Mouse (Mus musculus): Measurements from ENCODE around the gene Slc19a1. TPM values are rescaled to one million over a fixed set of nuclear protein-coding genes. Genes with fewer than 3 reads are reported as not detected.

The Slc19a1 gene
- polyA plus RNA-seq, 1 experiment from 2014 or later: 13.9 TPM

DNA sequence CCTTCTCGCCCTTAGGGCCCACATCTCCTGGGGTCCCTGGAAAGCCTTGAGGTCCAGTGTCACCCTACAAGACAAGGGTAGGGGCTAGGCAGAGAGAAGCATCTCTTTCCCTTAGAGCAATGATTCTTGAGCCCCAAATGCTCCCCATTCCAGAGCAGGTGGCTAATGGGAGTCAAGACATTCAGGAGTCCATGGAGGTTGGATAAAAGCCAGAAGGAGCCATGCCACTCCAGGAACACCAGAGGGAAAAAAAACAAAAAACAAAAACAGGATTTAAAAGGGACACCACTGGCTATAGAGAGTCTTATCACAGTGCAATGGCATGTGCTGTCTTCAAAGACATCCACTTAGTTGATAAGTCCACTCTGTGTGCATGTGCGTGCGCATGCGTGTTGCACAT lies 46.4 kb downstream of the Slc19a1 start:
- Histone ChIP-seq H3K36me3 (ENCODE audit: control insufficient read depth, insufficient read depth, low read length) (peaks cover 4% of the 10 kb centered on the region), H3K27ac (replicated peaks) (no peak overlapping the region), H3K9ac (ENCODE audit: low read length) (no peak overlapping the region), H3K27me3 (ENCODE audit: control insufficient read depth, insufficient read depth, low read length) (no peaks in the 10 kb centered on the region), H3K9me3 (ENCODE audit: control insufficient read depth, low read length) (no peaks in the 10 kb centered on the region), H3K4me1 (replicated peaks; ENCODE audit: control insufficient read depth, insufficient read depth) (no peaks in the 10 kb centered on the region), H3K4me2 (replicated peaks; ENCODE audit: low read depth) (no peak overlapping the region), H3K4me3 (ENCODE audit: low read depth, low read length) (no peak overlapping the region)
- no peak for ATAC-seq (ENCODE audit: low FRiP score, low TSS enrichment)
- WGBS: 94% methylated on average over 4 of the region's 4 CpGs
- TF ChIP-seq CTCF (IDR thresholded peaks at IDR 0.05; ENCODE audit: low read depth) (no peak), EP300 (optimal IDR thresholded peaks at IDR 0.05) (no peak)
- DNase-seq (ENCODE audit: low spot score): no peak

DNA sequence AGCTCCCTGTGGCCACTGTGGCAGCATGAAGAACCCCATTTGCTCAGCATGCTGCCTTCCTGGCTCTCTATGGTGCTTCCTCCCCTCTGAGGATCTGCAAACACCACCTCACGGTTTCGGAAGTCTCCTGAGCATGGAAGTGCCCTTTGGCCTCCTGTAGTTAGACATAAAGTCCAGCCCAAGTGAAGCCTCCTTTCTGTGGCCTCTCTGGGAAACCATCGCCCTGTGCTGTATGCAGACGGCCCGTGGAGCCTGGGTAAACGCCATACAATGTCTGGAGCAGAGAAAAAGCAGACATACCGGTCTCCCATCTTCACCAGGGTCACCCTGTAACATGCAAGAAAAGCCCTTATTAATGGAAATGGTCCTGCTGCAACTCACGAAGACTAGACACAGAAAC lies 46.9 kb downstream of the Slc19a1 start:
- Histone ChIP-seq H3K4me3 (ENCODE audit: low read depth, low read length) (no peak overlapping the region), H3K27me3 (ENCODE audit: control insufficient read depth, insufficient read depth, low read length) (no peaks in the 10 kb centered on the region), H3K27ac (replicated peaks) (no peak overlapping the region), H3K4me2 (replicated peaks; ENCODE audit: low read depth) (no peak overlapping the region), H3K9ac (ENCODE audit: low read length) (no peak overlapping the region), H3K4me1 (replicated peaks; ENCODE audit: control insufficient read depth, insufficient read depth) (no peaks in the 10 kb centered on the region), H3K36me3 (ENCODE audit: control insufficient read depth, insufficient read depth, low read length) (peaks cover 4% of the 10 kb centered on the region; the same call in 1 of the 2 replicates), H3K9me3 (ENCODE audit: control insufficient read depth, low read length) (no peaks in the 10 kb centered on the region)
- 61% methylated on average over 8 of the region's 8 CpGs for WGBS
- ATAC-seq (ENCODE audit: low FRiP score, low TSS enrichment): no peak
- no peak for DNase-seq (ENCODE audit: low spot score)
- TF ChIP-seq CTCF (IDR thresholded peaks at IDR 0.05; ENCODE audit: low read depth) (no peak), EP300 (optimal IDR thresholded peaks at IDR 0.05) (no peak)

DNA sequence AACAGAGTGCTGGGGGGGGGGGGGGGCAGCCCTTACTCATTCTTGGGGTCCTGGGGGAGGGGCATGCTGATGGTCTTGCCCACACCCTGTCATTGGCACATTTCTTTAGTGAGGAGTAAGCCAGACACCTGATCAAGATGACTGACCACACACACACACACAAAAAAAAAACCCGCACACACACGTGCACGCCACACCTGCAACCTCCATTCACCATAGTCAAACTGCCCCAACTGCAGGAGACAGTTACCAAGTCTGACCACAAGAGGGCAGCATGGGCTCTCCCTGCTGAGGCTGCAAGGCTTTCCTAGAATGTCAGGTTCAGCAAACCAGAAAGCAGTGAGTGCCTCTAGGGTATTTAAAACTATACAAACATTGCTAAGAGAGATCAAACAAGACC lies 50.4 kb downstream of the Slc19a1 start:
- no peaks in the 10 kb centered on the region for H3K9me3 ChIP-seq (ENCODE audit: control insufficient read depth, low read length)
- DNase-seq (ENCODE audit: low spot score) (peak; percentile 86), ATAC-seq (ENCODE audit: low FRiP score, low TSS enrichment) (0 out of 2 replicates have a peak, but pooled peaks have one; percentile 22)
- peaks cover 4% of the 10 kb centered on the region; the same call in 1 of the 2 replicates for H3K36me3 ChIP-seq (ENCODE audit: control insufficient read depth, insufficient read depth, low read length)
- no peaks in the 10 kb centered on the region for H3K27me3 ChIP-seq (ENCODE audit: control insufficient read depth, insufficient read depth, low read length)
- H3K4me2 ChIP-seq (replicated peaks; ENCODE audit: low read depth): no peak overlapping the region
- H3K27ac ChIP-seq (replicated peaks): no peak overlapping the region
- no peak overlapping the region for H3K9ac ChIP-seq (ENCODE audit: low read length)
- WGBS: 6% methylated on average over 3 of the region's 3 CpGs
- no peak overlapping the region for H3K4me3 ChIP-seq (ENCODE audit: low read depth, low read length)
- no peak for TF ChIP-seq EP300 (optimal IDR thresholded peaks at IDR 0.05)
- TF ChIP-seq CTCF (IDR thresholded peaks at IDR 0.05; ENCODE audit: low read depth): peak; percentile 99
- no peaks in the 10 kb centered on the region for H3K4me1 ChIP-seq (replicated peaks; ENCODE audit: control insufficient read depth, insufficient read depth)

DNA sequence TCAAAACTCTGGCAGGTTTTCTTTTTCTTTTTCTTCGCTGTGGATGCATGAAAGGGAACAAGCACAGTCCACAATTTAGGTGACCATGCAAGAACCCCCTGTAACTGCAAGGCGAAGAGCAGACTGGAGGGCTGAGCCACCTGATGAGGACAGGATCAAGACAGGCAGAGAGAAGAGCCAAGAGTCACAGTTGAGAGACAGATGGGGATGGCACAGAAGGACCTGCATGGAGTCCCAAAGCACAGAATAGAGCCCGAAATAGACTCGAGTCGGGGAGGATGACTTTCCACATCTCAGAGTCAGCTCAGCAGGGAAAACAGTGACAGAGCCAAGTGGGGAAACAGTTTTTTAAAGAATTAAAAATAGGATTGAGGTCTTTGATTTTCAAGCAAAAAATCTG lies 50.9 kb downstream of the Slc19a1 start:
- ATAC-seq (ENCODE audit: low FRiP score, low TSS enrichment) (no peak), DNase-seq (ENCODE audit: low spot score) (no peak)
- no peaks in the 10 kb centered on the region for H3K27me3 ChIP-seq (ENCODE audit: control insufficient read depth, insufficient read depth, low read length)
- WGBS: 46% methylated on average over 5 of the region's 5 CpGs
- peaks cover 3% of the 10 kb centered on the region for H3K36me3 ChIP-seq (ENCODE audit: control insufficient read depth, insufficient read depth, low read length)
- no peak overlapping the region for H3K9ac ChIP-seq (ENCODE audit: low read length)
- H3K4me2 ChIP-seq (replicated peaks; ENCODE audit: low read depth): no peak overlapping the region
- TF ChIP-seq EP300 (optimal IDR thresholded peaks at IDR 0.05) (no peak), CTCF (IDR thresholded peaks at IDR 0.05; ENCODE audit: low read depth) (no peak)
- no peaks in the 10 kb centered on the region for H3K9me3 ChIP-seq (ENCODE audit: control insufficient read depth, low read length)
- H3K27ac ChIP-seq (replicated peaks): no peak overlapping the region; the same call in 1 of the 2 replicates
- H3K4me1 ChIP-seq (replicated peaks; ENCODE audit: control insufficient read depth, insufficient read depth): no peaks in the 10 kb centered on the region
- no peak overlapping the region for H3K4me3 ChIP-seq (ENCODE audit: low read depth, low read length)

DNA sequence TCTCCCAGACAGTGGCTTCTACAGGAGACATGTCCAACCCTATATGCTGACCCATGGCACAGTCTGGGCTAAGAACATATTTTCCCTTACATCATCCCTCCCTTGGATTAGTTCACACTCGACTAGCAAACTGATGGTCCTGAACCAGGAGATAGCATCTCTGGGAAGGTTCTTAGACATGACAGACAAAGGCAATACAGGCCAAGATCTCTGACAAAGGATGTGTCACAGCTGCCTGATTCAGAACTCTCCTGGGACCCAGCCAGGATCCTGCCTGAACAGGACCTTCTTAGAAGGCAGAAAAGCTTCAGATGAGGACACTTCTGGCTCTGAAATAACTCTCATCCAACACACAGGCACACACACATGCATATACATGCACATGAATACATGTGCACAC lies 52.5 kb downstream of the Slc19a1 start:
- no peaks in the 10 kb centered on the region; the same call in 1 of the 2 replicates for H3K36me3 ChIP-seq (ENCODE audit: control insufficient read depth, insufficient read depth, low read length)
- no peak overlapping the region for H3K4me3 ChIP-seq (ENCODE audit: low read depth, low read length)
- ATAC-seq (ENCODE audit: low FRiP score, low TSS enrichment): no peak; the same call in 1 of the 2 replicates
- no peaks in the 10 kb centered on the region for H3K4me1 ChIP-seq (replicated peaks; ENCODE audit: control insufficient read depth, insufficient read depth)
- H3K9ac ChIP-seq (ENCODE audit: low read length): no peak overlapping the region
- DNase-seq (ENCODE audit: low spot score): no peak
- no peak overlapping the region for H3K4me2 ChIP-seq (replicated peaks; ENCODE audit: low read depth)
- no peaks in the 10 kb centered on the region for H3K9me3 ChIP-seq (ENCODE audit: control insufficient read depth, low read length)
- 29% methylated on average over 1 of the region's 1 CpGs for WGBS
- H3K27ac ChIP-seq (replicated peaks): no peak overlapping the region
- TF ChIP-seq CTCF (IDR thresholded peaks at IDR 0.05; ENCODE audit: low read depth) (no peak), EP300 (optimal IDR thresholded peaks at IDR 0.05) (no peak)
- H3K27me3 ChIP-seq (ENCODE audit: control insufficient read depth, insufficient read depth, low read length): no peaks in the 10 kb centered on the region

DNA sequence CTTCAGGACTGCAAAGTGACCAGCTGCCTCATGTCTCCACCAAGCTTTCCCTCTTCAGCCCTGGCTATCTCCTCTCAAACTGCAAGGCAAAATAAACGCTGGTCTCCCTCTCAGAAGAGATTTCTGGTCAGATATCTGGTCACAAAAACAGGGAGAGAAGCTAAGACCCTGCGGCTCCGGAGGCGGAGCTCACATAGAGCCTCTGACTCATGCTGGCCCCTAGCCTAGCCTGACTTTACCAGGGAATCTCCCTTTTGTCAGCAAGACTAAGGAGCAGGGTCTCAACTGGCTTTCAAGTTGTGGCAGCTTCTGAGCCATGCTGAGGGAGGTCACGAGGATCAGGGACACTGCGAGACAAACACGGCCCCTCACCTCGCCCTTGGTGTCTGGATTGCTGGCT lies 57.3 kb downstream of the Slc19a1 start:
- Histone ChIP-seq H3K36me3 (ENCODE audit: control insufficient read depth, insufficient read depth, low read length) (no peaks in the 10 kb centered on the region; the same call in 1 of the 2 replicates), H3K4me2 (replicated peaks; ENCODE audit: low read depth) (peak overlapping the region; percentile 35), H3K27ac (replicated peaks) (peak overlapping the region; percentile 69), H3K9me3 (ENCODE audit: control insufficient read depth, low read length) (no peaks in the 10 kb centered on the region; the same call in 1 of the 2 replicates), H3K4me1 (replicated peaks; ENCODE audit: control insufficient read depth, insufficient read depth) (0 out of 2 replicates have a peak, but pooled peaks cover 4% of the 10 kb centered on the region), H3K4me3 (ENCODE audit: low read depth, low read length) (no peak overlapping the region), H3K27me3 (ENCODE audit: control insufficient read depth, insufficient read depth, low read length) (no peaks in the 10 kb centered on the region), H3K9ac (ENCODE audit: low read length) (0 out of 2 replicates have a peak overlapping the region, but pooled peaks have one; percentile 14)
- DNase-seq (ENCODE audit: low spot score) (peak; percentile 44), ATAC-seq (ENCODE audit: low FRiP score, low TSS enrichment) (peak; percentile 63; the same call in 1 of the 2 replicates)
- 36% methylated on average over 8 of the region's 8 CpGs for WGBS
- TF ChIP-seq EP300 (optimal IDR thresholded peaks at IDR 0.05) (no peak), CTCF (IDR thresholded peaks at IDR 0.05; ENCODE audit: low read depth) (no peak)
